Comparison of ENCODE assay signal across 10 mouse cellular contexts in genomic region chr16:30056906-30057305, GRCm38 (mm10). TPM values are rescaled to one million over a fixed set of nuclear protein-coding genes. Genes with fewer than 3 reads are reported as not detected.
A peak's percentile ranks its signal among the peaks of the same experiment; 100 is the strongest.
DNase-seq lines count a peak whose midpoint lies in the region; ATAC-seq lines count a peak whose summit lies in the region.
"Had no signal": no experiment of that assay in that cellular context is flagged by ENCODE, and none has a peak within 500 bp of the region (broad histone marks: within the 10 kb centered on the region; RNA-seq: fewer than 3 reads in every experiment).

No protein-coding gene starts in this region.

- H3K9ac ChIP-seq in midbrain, embryonic 15.5 days, result no peak overlapping the region
- no peak overlapping the region for H3K9ac ChIP-seq in midbrain, embryonic 14.5 days (replicated peaks; ENCODE audit: low read length)
- no peak overlapping the region for H3K9ac ChIP-seq in intestine, embryonic 16.5 days (ENCODE audit: low read depth, low read length)
- no peak overlapping the region for H3K9ac ChIP-seq in stomach, embryonic 15.5 days

- 0 out of 2 replicates have a peak, but pooled peaks have one; percentile 28 for ATAC-seq in midbrain, embryonic 15.5 days (replicated peaks)
- no peak for ATAC-seq in midbrain, embryonic 14.5 days (ENCODE audit: low FRiP score, low TSS enrichment)
- no peak for ATAC-seq in intestine, embryonic 16.5 days
- no peak for ATAC-seq in stomach, embryonic 15.5 days (ENCODE audit: insufficient read depth, low FRiP score, low read depth)

- no peaks in the 10 kb centered on the region for H3K9me3 ChIP-seq in midbrain, embryonic 15.5 days
- H3K9me3 ChIP-seq in midbrain, embryonic 14.5 days (ENCODE audit: control insufficient read depth, low read length), result no peaks in the 10 kb centered on the region
- H3K9me3 ChIP-seq in intestine, embryonic 16.5 days (ENCODE audit: control insufficient read depth, low read length), result no peaks in the 10 kb centered on the region
- H3K9me3 ChIP-seq in stomach, embryonic 15.5 days, result no peaks in the 10 kb centered on the region

- H3K27me3 ChIP-seq in midbrain, embryonic 15.5 days (replicated peaks), result peaks cover 57% of the 10 kb centered on the region
- H3K27me3 ChIP-seq in midbrain, embryonic 14.5 days (ENCODE audit: control insufficient read depth, insufficient read depth, low read length), result peaks cover 46% of the 10 kb centered on the region
- H3K27me3 ChIP-seq in intestine, embryonic 16.5 days (replicated peaks; ENCODE audit: control insufficient read depth, insufficient read depth, low read length), result no peaks in the 10 kb centered on the region
- no peaks in the 10 kb centered on the region for H3K27me3 ChIP-seq in stomach, embryonic 15.5 days (replicated peaks)

- peaks cover 4% of the 10 kb centered on the region; the same call in 1 of the 2 replicates for H3K4me1 ChIP-seq in midbrain, embryonic 15.5 days
- no peaks in the 10 kb centered on the region for H3K4me1 ChIP-seq in midbrain, embryonic 14.5 days (ENCODE audit: control insufficient read depth, insufficient read depth, low read length)
- H3K4me1 ChIP-seq in intestine, embryonic 16.5 days (ENCODE audit: control insufficient read depth, insufficient read depth, low read length), result peaks cover 49% of the 10 kb centered on the region
- H3K4me1 ChIP-seq in stomach, embryonic 15.5 days, result peaks cover 43% of the 10 kb centered on the region

- DNase-seq in adrenal gland, postnatal 14 days, result peak; percentile 64
- DNase-seq in adrenal gland, adult 8-10 months, result no peak
- DNase-seq in midbrain, embryonic 14.5 days, result no peak
- DNase-seq in left cerebral cortex, adult 11 months (ENCODE audit: low spot score), result no peak
- DNase-seq in cerebellum, adult 9-11 months, result no peak
- DNase-seq: right cerebral cortex, postnatal 14 days had no signal

- no peak overlapping the region for H3K27ac ChIP-seq in midbrain, embryonic 15.5 days
- no peak overlapping the region for H3K27ac ChIP-seq in midbrain, embryonic 14.5 days (replicated peaks; ENCODE audit: low read depth, low read length)
- peak overlapping the region; percentile 36; the same call in 1 of the 2 replicates for H3K27ac ChIP-seq in intestine, embryonic 16.5 days (ENCODE audit: low read length)
- H3K27ac ChIP-seq in stomach, embryonic 15.5 days, result peak overlapping the region; percentile 79; the same call in 1 of the 2 replicates
- H3K27ac ChIP-seq: kidney, postnatal 0 days had no signal

- WGBS in midbrain, embryonic 15.5 days, result 71% methylated on average over 2 of the region's 2 CpGs
- WGBS in midbrain, embryonic 14.5 days, result 78% methylated on average over 2 of the region's 2 CpGs
- 75% methylated on average over 2 of the region's 2 CpGs for WGBS in intestine, embryonic 16.5 days
- WGBS in stomach, embryonic 15.5 days, result 75% methylated on average over 2 of the region's 2 CpGs

- no peaks in the 10 kb centered on the region for H3K36me3 ChIP-seq in midbrain, embryonic 15.5 days (replicated peaks)
- H3K36me3 ChIP-seq in midbrain, embryonic 14.5 days (ENCODE audit: control insufficient read depth, insufficient read depth, low read length), result no peaks in the 10 kb centered on the region
- no peaks in the 10 kb centered on the region for H3K36me3 ChIP-seq in intestine, embryonic 16.5 days (ENCODE audit: control insufficient read depth, insufficient read depth, low read length)
- H3K36me3 ChIP-seq in stomach, embryonic 15.5 days, result no peaks in the 10 kb centered on the region

- no peak overlapping the region for H3K4me3 ChIP-seq in midbrain, embryonic 15.5 days
- no peak overlapping the region for H3K4me3 ChIP-seq in midbrain, embryonic 14.5 days (replicated peaks; ENCODE audit: low read depth, low read length)
- H3K4me3 ChIP-seq in intestine, embryonic 16.5 days (ENCODE audit: low read length), result no peak overlapping the region
- H3K4me3 ChIP-seq in stomach, embryonic 15.5 days (replicated peaks), result no peak overlapping the region

- no peak overlapping the region for H3K4me2 ChIP-seq in midbrain, embryonic 15.5 days
- H3K4me2 ChIP-seq in midbrain, embryonic 14.5 days (ENCODE audit: low read length), result no peak overlapping the region
- no peak overlapping the region for H3K4me2 ChIP-seq in intestine, embryonic 16.5 days (ENCODE audit: low read depth, low read length)
- no peak overlapping the region for H3K4me2 ChIP-seq in stomach, embryonic 15.5 days

RNA-seq across cellular contexts. Expression of gene Hes1, which starts 7.3 kb away (rescaled TPM):
- total RNA-seq in adrenal gland, postnatal 14 days (2021), result 21.0 and 26.6 TPM in 2 replicates
- total RNA-seq in adrenal gland, adult 8-10 months (2022), result 10 to 100 TPM; 25.2 to 38.7 (median 32.2) TPM
- 11.1 and 12.4 TPM in 2 replicates for polyA plus RNA-seq in midbrain, embryonic 15.5 days (2015; fragmentation: Nextera tagmentation; extraction: Ambion mirVana)
- polyA plus RNA-seq in midbrain, embryonic 14.5 days (2014; fragmentation: Nextera tagmentation; extraction: Ambion mirVana), result 11.3 and 12.7 TPM in 2 replicates
- 25.9 and 36.1 TPM in 2 replicates for polyA plus RNA-seq in intestine, embryonic 16.5 days (2015; fragmentation: Nextera tagmentation; extraction: Ambion mirVana)
- polyA plus RNA-seq in stomach, embryonic 15.5 days (2015; fragmentation: Nextera tagmentation; extraction: Ambion mirVana), result 64.4 and 67.1 TPM in 2 replicates

Comparison
In these comparisons a context has a peak if more than half of its experiments do, and no peak if none do; other contexts are left out.
1. H3K27ac ChIP-seq: peak in intestine, embryonic 16.5 days (single experiment) and stomach, embryonic 15.5 days (single experiment); none in midbrain, embryonic 15.5 days (single experiment) and midbrain, embryonic 14.5 days (single experiment).